Mouse (Mus musculus): ENCODE measurements around the gene Kcmf1.
"Not testable (repeated sequence)": the region's sequence is repeated elsewhere in the genome, so short reads cannot be mapped to it uniquely, and the experiment has no call there.

Kcmf1 gene

DNA sequence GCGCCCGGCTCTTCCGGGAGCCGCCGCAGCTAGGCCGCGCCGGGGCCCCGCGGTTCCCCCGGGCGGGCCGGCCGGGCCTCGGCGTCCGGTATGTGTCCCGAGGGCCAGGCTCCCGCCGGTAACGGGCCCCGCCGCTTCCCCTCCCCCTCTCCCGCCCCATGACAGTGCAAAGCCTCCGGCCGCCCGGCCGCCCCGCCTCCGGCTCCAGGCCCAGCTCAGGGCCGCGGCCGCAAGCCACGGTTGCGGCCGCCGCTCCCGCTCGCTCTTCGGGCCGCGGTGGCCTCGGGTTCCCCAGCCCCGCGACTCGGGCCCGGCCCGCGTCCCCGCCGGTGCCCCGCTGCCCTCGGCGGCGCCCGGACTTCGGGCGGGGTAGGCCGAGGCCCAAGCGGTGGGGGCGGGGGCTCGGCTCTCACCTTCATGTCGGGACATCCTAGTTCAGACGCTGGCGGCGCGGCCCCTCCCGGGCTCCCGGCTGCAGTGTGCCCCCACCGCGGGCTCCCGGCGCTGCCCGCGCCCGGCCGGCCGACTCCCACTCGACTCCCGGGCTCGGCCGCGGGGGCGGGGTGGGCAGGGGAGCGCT, 488 bp downstream of the Kcmf1 start:
- in situ Hi-C loops (cut with MboI, MseI) = no loop called here

DNA sequence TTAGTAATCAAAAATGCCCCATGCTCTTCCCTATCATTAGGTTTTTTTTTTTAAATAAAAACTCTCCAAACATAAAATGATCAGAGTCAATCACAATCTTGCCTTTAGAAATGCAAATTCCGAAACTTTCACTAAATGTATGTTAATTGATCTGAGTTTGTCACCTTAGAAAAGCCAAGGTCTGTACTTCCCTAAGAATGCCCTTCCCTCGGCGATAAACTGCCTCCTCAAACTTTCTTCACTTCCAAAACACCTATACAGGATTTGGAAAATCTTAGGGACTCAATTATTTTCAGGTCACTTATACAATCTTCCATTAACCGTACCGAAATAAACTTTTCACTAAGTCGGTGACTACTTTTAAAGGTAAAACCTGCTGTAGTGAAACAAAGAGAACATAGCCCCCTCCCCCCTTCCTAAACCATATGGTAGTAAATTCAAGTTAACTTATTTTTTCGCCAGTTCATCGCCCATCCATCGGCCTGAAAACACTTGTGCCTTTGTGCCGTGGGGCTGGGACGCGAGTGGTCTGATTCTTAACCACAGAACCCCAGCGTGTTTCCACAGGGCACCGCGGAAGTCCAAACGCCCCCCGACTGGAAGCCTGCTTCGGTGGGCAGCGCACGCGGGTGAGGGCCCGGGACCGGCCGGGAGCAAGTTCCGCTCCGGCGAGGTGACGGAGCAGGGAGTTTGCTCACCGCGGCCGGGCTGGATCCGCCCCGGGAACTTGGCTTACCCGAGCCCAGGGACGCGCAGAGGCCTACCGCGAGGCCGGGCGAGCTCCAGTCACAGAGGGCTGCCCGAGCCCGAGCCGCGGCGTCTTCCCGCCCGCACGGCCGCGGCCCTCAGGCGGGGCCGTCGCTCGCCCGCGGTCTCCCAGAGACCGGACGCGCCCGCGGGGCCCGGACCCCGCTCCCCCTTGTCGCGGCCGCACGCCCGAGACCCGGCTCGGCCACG, 1.3 kb downstream of the Kcmf1 start:
- in situ Hi-C loops (cut with MboI, MseI) = no loop called here

DNA sequence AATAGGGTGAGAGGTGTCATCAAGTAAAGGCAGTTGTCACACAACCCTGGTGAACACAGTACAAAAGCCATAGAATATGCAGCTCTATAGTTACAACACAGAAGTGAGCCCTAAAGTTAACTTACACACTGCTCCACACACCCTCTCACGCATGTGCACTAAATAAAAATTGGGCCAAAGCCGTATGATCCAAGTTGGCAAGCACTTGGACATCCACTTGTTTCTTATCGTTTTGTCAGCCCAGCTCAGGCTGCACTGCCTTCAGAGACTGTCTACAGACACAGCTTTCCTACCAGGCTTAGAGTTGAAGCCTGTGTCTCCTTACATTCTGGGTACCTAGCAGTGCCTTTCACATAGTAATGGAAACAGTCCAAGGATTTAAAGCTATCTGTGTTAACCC, 4.8 kb downstream of the Kcmf1 start:
- in situ Hi-C loops (cut with MboI, MseI) = no loop called here

DNA sequence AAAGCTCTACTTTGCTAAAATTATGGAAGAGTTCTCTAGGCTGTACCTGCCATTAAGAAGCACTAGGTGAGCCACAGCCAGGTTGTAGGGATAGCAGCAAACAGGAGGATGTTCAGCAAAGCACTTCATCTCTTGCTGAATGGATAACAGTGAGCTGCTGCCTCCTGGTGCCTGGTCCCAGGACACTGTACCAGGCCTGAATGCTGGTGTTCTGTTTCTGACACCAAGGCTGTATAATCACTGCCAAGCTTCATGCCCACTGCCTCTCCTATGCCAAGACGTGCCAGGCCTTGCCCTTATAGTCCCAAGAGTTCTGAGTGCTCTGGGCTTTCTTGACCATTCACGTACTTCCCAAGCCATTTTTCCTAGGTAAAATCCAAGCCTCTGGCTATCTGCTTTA, 8.5 kb downstream of the Kcmf1 start:
- in situ Hi-C loops (cut with MboI, MseI) = no loop called here

DNA sequence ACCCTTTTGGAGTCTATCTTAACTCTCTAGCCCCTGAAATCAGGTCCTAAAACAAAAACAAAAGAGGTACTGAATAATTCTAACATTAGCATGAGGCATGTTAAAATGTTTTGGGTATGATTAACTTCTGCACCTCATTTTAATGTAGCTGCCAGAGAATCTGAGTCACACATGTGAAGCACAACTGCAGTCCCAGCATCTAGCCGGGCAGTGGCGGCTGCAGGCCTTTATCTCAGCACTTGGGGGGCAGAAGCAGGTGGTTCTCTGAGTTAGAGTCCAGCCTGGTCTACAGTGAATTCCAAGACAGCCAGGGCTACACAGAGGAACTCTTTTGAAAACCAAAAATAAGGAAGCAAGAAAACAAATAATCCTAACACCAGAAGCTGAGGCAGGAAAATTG, 11.1 kb downstream of the Kcmf1 start:
- in situ Hi-C loops (cut with MboI, MseI) = no loop called here

DNA sequence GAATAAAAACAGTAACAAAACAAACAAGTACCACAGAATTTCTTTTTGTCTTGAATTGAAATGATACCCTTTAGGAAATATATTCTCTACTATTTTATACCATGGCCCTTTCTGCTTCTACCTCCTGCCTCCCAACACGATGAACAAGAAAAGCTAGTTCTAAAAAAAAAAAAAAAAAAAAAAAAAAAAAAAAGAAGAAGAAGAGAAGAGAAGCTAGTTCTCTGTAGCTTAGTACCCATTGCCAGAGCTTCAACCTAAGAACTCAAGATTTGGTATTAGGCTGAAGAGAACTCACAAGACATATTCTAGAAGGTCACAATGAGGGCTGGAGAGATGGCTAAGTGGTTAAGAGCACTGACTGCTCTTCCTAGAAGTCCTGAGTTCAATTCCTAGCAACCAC, 14.5 kb downstream of the Kcmf1 start:
- in situ Hi-C loops (cut with MboI, MseI) = no loop called here

DNA sequence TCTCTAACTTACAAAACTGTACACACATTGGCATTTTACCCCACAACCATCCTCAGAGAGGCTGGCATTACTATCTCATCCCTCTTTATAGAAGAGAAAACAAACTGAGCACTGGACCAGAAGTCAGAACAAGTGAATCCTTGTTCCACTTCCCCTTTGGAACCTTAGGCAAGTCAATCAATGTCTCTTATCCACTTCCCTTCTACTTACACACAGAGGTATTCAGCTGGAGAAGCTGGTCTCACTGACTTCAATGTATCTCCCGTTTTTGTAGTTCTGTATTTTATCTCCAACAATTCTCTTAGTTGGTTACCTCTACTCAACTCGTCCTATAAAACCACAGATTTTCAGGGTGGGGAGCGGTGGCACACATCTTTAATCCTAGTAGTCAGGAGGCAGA, 15.0 kb downstream of the Kcmf1 start:
- in situ Hi-C loops (cut with MboI, MseI) = no loop called here

DNA sequence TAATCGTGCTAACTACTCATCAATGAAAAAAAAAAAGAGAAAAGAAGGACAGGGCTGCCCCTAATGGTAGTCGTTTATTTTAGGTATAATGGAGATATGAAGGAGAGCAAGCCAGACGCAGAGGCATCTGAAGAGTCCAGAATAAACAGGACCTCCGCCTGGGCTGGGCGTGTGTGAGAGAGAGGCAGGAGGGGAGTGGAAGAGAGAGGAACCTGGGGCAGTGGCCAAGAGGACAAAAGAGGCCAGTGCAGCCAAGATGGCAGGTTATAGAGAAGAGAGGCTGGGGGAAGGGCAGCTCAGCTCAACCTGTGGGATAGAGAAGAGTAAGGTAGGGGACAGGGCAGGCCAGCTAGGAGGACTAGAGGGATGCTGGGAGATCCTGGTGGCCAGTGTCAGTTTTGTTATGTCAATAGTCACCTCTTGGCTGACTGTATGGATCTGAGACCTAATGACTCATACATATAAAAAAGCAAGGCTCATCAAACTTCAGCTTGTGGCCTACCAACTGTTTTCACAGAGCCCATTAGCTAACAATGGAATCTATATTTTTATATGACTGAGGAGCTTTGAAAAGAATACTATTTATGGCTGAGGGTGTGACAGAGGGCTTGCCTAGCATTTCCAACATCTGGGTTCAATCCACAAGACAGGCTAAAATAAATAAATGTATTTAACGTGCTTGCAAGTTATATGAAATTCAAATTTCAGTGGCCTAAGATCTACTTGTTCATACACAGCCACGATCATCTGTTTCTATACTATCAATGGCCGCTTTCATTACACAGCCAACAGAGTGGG, 16.9 kb downstream of the Kcmf1 start:
- in situ Hi-C loops (cut with MboI, MseI) = no loop called here

DNA sequence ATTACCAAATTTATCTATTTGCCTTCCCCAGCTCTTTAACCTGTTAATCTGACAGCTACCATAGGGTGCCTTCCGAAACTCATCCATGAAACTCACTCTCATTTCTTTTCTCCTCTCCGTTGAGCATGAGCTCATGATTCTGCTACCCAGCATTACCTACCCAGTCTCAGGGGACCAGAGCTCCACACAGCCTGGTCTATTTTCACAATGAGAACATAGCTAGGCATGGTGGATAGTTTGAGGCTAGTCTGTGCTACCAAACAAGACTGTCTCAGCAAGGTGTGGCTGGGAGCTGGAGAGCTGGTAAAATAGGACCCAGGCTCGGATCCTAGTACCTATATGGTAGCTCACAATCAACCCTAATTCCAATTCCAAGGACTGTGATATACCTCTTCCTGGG, 17.6 kb downstream of the Kcmf1 start:
- in situ Hi-C loops (cut with MboI, MseI) = no loop called here

DNA sequence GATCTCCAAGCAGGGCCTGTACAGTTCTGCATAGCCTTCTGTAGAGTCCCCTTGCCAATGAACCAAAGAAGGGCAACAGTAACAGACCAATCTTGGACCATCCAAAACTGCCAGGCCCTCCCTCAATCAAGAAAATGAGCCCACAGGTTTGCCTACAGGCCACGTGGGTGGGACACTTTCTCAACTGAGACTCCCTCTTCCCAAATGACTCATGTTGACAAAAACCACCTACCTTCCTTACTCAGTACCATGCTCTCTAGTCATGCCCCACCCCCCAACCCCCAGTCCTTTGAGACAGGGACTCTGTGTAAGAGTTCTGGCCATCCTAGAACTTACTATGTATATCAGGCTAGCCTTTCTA, 18.2 kb downstream of the Kcmf1 start:
- in situ Hi-C loops (cut with MboI, MseI) = no loop called here

DNA sequence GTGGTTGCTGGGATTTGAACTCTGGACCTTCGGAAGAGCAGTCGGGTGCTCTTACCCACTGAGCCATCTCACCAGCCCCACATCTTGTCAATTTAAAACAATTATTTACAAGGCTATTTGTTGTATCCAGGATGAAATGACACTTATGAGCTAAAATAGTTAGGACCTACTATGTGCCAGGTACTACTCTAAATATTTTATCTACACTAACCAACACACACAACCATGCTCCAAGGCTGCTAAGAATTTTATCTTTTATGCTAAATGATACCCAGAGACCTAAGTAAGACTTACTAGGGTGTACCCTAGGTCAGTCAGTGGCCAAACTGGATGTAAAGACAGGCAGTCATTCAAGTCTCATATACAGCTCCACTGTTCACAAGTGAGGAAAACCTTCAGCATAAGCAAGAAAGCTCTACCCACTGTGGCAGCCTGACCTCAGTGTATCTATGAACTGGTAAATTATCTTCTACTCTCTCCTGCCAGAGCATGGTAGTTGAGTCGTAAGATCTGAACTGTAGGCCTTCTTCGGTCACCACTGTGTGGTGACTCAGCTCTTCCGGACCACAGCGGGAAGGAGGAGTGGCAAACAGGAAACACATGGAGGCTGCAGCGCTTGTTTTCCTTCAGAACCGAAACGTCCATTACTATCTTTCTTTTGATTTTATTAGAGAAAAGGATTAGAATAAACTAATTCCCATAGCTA, 18.7 kb downstream of the Kcmf1 start:
- in situ Hi-C loops (cut with MboI, MseI) = no loop called here

DNA sequence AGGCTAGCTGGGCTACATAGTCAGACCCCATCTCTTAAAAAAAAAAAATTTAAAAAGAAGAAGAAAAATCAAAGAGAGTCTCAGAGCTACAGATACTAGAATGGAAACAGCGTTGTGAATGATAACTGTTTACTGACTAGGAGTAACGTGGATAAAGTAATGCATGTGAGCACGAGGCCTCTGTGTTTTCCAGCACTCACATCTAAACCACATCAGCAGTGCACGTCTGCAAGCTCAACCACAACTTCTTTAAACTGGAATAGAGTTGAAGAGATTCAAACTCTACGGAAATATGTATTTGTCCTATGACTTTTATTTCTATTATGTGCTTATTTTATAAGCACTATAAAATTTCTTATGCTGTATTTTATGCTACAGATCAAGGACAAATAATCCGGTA, 23.1 kb downstream of the Kcmf1 start:
- in situ Hi-C loops (cut with MboI, MseI) = no loop called here

DNA sequence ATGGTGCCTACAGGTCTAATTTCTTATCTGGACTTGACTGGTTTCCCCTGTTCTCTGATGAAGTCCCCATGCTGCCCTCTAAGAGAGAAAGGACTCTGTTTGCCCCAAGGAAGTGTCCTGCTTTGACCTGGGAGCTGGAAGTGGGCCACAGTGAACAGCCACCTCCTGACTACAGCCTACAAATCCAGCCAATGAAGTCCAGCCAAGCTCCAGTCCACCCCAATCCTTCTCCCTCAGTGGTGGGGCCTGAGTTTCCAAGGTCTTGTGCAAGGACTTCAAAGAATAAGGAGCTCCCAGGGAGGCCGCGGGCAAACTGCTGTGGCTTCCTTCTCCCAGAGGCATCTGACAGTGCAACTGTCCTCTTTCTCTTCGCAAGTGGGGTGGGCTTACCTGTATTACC, 26.4 kb downstream of the Kcmf1 start:
- in situ Hi-C loops (cut with MboI, MseI) = no loop called here

DNA sequence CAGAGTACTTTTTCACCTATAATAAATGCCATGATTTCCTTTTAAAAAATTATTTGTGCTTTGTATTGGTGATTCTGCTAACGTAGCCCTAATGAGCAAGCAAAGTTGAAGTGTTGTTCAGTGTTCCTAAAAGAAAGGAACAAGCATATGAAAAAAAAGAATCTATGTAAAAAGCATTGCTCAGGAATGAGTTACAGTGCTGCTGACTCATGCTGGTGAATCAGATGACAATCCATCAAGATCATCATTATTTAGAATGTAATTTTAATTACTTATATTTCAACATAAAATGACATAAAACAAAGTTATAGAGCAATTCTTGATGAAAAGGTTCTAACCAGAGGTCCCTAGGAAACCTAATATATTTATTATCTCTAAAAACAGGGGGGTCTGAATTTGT, 27.5 kb downstream of the Kcmf1 start:
- in situ Hi-C loops (cut with MboI, MseI) = no loop called here

DNA sequence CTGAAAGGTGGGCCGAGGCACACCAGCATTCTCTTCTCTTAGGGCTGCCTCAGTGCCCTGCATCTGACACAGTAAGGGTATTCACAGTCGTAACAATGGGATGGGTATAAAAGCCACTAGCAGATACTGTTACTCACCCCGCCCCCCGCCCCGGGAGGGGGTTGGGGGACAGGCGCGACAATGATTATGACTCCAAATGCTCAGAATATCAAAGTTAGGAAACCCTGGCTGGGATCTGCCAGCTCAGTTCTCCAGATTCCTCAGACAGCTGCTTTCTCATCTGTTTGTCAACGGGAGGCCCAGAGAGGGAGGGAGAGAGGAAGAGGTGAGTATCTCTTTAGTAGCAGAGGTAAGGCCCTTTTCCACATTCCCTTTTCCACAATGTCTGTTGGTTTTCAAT, 30.2 kb downstream of the Kcmf1 start:
- in situ Hi-C loops (cut with MboI, MseI) = no loop called here

DNA sequence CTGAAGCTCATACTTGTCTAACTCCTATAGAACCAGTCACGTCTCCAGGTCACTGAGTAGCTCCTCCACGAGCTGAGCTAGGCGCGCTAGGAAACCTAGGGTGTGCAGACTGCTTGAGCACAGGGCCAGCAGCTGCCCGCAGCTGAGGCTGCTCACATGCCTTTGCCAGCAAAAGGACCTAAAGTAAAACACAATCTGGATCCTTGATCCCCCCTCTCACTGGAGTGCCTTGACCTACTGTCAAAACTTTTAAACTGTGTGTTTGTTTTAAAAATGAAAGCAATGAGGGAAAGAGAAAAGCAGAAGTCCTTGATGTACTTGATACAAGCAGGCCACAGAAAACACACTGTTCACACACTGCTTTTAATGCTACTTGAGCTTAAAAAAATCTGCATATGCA, 31.1 kb downstream of the Kcmf1 start:
- in situ Hi-C loops (cut with MboI, MseI) = no loop called here

DNA sequence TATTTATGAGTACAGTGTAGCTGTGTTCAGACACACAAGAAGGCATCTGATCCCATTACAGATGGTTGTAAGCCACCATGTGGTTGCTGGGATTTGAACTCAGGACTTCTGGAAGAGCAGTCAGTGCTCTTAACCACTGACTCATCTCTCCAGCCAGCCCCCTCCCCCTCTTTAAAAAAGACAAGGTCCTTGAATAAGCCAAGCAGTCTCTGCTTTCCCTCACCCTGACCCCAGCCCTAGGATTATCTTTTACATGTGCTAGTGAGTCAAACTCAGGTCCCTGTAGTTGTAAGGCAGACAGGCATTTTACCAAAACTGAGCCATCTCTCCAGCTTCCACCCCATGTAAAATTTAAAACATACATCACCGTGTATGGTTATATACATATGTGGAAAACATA, 32.0 kb downstream of the Kcmf1 start:
- in situ Hi-C loops (cut with MboI, MseI) = no loop called here

DNA sequence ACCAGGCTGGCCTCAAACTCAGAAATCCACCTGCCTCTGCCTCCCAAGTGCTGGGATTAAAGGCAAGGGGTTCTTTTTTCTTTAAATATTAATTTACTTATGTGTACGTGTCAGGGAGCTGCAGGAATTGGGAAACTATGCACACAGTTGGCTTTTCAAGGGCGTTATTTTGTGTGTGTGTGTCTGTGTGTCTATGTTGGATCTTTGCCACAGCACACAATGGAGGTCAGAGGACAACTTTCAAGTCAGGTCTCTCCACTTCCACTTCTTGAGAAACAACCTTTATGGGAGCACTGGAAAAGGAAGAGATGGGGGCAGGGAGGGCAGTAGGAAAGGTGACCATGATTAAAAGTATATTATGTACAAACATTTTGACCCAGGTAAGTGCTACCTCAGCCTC, 33.5 kb downstream of the Kcmf1 start:
- in situ Hi-C loops (cut with MboI, MseI) = no loop called here

DNA sequence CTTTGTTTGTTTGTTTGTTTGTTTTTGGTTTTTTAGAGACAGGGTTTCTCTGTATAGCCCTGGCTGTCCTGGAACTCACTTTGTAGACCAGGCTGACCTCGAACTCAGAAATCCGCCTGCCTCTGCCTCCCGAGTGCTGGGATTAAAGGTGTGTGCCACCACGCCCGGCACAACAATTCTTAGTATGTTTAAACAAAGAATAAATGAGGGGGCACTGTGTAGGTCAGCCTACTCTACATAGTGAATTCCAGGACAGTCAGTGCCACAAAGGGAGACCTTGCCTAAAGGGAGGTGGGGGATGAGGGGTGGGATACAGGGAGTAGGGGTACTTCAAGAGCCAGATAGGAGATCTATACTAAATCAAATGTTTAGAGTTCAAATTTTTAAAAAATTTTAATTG, 37.1 kb downstream of the Kcmf1 start:
- in situ Hi-C loops (cut with MboI, MseI) = not testable (repeated sequence)

DNA sequence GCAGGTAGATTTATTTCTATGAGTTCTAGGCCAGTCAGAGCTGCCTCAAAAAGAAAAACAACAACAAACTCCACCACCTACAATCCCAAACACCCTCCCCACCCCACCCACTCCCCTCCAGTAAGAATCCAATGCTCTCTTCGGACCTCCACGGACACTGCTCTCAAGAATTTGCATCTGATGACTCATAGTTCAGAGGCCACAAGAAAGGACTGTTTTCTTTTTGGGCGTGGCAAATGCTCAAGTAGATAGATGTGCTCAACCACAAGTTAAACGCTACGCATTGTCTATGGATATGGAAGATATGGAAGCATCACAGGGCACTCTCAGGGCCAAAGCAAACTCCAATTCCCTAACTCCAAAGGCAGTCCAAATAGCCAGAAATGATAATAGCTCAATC, 45.5 kb downstream of the Kcmf1 start:
- in situ Hi-C loops (cut with MboI, MseI) = no loop called here

DNA sequence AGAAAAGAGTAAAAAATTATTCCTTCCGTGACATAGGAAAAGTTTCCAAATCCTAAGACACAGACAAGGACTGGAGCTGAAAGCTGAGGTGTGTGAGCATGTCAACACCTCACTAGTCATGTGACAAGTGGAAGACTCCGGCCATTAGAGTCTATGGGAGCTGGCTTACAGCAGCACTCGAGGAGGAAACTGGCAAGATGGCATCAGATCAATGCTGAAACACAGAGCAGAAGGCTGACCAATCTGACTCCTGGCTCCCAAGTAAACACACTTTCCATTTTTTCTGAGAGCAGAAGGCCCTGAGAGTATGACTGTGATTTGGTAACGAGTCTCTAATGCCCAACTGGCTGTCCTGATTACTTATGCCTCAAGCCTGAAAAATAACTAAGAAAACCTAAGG, 47.6 kb downstream of the Kcmf1 start:
- in situ Hi-C loops (cut with MboI, MseI) = no loop called here

DNA sequence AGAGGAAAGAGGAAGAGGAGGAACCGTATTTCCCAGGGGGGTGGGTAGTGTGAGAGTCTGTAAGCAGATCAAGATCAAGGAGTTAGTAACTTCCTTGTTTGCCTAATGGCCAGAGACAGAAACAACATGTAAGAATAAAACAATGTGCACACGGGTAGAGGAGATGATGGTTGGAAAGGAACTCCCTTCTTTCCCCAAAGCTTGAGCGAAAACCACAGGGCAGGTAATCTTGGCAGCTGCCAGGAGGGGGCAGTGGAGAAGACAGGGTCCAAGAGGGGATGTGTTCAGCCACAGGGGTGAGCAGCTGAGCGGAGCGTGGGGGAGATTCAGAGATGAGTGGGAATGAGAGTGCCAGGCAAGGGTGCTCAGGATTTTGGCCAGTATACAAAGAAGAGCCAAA, 48.1 kb downstream of the Kcmf1 start:
- in situ Hi-C loops (cut with MboI, MseI) = no loop called here

Data from regulatory T cell (primary cell).